Mouse (Mus musculus): ENCODE data around the gene Prr5.

DNA sequence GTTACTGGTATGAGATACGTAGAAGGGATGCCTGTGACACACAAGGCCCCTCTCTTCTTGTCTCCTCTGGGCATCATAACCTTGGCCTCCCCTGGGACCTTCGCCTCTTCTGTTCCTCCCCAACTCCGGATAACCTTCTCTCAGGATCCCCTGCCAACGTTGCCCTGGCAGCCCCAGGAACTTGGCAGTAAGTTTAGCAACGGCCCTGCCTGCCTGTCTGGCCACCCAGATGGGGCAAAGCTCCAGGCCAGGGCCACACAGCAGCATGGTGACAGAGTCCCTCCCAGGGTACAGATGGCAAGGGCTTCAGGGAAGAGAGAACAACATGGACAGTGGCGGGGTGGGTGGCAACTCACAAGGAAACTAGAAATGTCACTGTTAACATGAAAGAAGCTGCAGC is 60.3 kb downstream of the Prr5 start:
- TF ChIP-seq CTCF (IDR thresholded peaks at IDR 0.05) (no peak), EP300 (IDR thresholded peaks at IDR 0.05) (no peak)
